Mouse (Mus musculus) CH12.LX (cell line): ENCODE measurements around the gene BC051019.

Experiments used
- CTCF ChIP-seq, 2 experiments: IDR thresholded peaks in 1 of 2; conservative IDR thresholded peaks in 1 of 2; 2 replicates each; pipeline ENCODE4 v1.5.1; 2011 to 2012; ENCODE audit warnings: low read depth in 2 of 2, low read length in 2 of 2, improper control_type of control experiment in 1 of 2, inconsistent platforms in 1 of 2, mild to moderate bottlenecking in 1 of 2, moderate library complexity in 1 of 2
- EP300 ChIP-seq: IDR thresholded peaks from 2 replicates; pipeline ENCODE4 v1.6.1; 2011; ENCODE audit warnings: low read length, improper control_type of control experiment
- GABPA ChIP-seq: IDR thresholded peaks from 2 replicates; pipeline ENCODE4 v1.6.1; 2012; ENCODE audit warnings: low read depth, low read length, improper control_type of control experiment, inconsistent platforms; ENCODE audit not compliant: insufficient replicate concordance
- JUND ChIP-seq: conservative IDR thresholded peaks from 2 replicates; pipeline ENCODE4 v1.6.1; 2011; ENCODE audit warnings: low read depth, low read length, improper control_type of control experiment
- MAFK ChIP-seq: IDR thresholded peaks from 2 replicates; pipeline ENCODE4 v1.6.1; 2011; ENCODE audit warnings: low read length, improper control_type of control experiment; ENCODE audit not compliant: insufficient replicate concordance
- MAX ChIP-seq: IDR thresholded peaks from 2 replicates; pipeline ENCODE4 v1.6.1; 2011; ENCODE audit warnings: low read length, improper control_type of control experiment
- MAZ ChIP-seq: IDR thresholded peaks from 2 replicates; pipeline ENCODE4 v1.6.1; 2012; ENCODE audit warnings: low read depth, mild to moderate bottlenecking, inconsistent platforms, low read length, improper control_type of control experiment, moderate library complexity
- MYC ChIP-seq: IDR thresholded peaks from 2 replicates; pipeline ENCODE4 v1.6.1; 2011; ENCODE audit warnings: low read depth, mild to moderate bottlenecking, improper control_type of control experiment, low read length
- POLR2A ChIP-seq: IDR thresholded peaks from 2 replicates; pipeline ENCODE4 v1.6.1; 2011; ENCODE audit warnings: low read depth, mild to moderate bottlenecking, improper control_type of control experiment, low read length
- RAD21 ChIP-seq: IDR thresholded peaks from 2 replicates; pipeline ENCODE4 v1.6.1; 2011; ENCODE audit warnings: low read depth, mild to moderate bottlenecking, low read length, improper control_type of control experiment, moderate library complexity
- RCOR1 ChIP-seq: conservative IDR thresholded peaks from 2 replicates; pipeline ENCODE4 v1.6.1; 2012; ENCODE audit warnings: low read depth, mild to moderate bottlenecking, inconsistent platforms, low read length, improper control_type of control experiment
- USF1 ChIP-seq: IDR thresholded peaks from 2 replicates; pipeline ENCODE4 v1.6.1; 2014; ENCODE audit warnings: low read depth, mild to moderate bottlenecking, inconsistent platforms, low read length, improper control_type of control experiment
- ZC3H11A ChIP-seq: IDR thresholded peaks from 2 replicates; pipeline ENCODE4 v1.6.1; 2012; ENCODE audit warnings: low read depth, mild to moderate bottlenecking, inconsistent platforms, low read length, improper control_type of control experiment
- ZMIZ1 ChIP-seq: IDR thresholded peaks from 2 replicates; pipeline ENCODE4 v1.6.1; 2012; ENCODE audit warnings: low read depth, mild to moderate bottlenecking, inconsistent platforms, low read length, improper control_type of control experiment

GRCm38 (mm10) chr7:109767575-109768350 lies 44.1 kb upstream of the BC051019 start:
- TF ChIP-seq POLR2A (no peak), MAFK (no peak), MYC (no peak), EP300 (no peak), USF1 (no peak), CTCF (conservative IDR thresholded peaks at IDR 0.05 in 1 of 2, IDR thresholded peaks at IDR 0.05 in 1 of 2; ENCODE audit: low read depth in 2 of 2, low read length in 2 of 2) (no peak), ZC3H11A (no peak), RCOR1 (no peak), ZMIZ1 (no peak), RAD21 (no peak), MAX (no peak), GABPA (no peak), MAZ (no peak), JUND (no peak)
